Mouse (Mus musculus) brain, embryonic 14.5 days (tissue): ENCODE measurements around the gene 1110004F10Rik. TPM values are rescaled to one million over a fixed set of nuclear protein-coding genes. Genes with fewer than 3 reads are reported as not detected.
A peak's percentile ranks its signal among the peaks of the same experiment; 100 is the strongest.

ENCODE experiments used
- DNase-seq: peaks from one replicate; pipeline ENCODE4 v3.0.0-alpha.2; 2011; ENCODE audit warnings: low read depth
- CTCF ChIP-seq: fragments of 200-500 bp; IDR thresholded peaks from 2 replicates; pipeline ENCODE4 v1.5.1; 2012; ENCODE audit warnings: inconsistent platforms, mild to moderate bottlenecking, moderate library complexity, borderline replicate concordance; ENCODE audit not compliant: insufficient read depth, insufficient read length; ENCODE audit errors: extremely low read depth
- POLR2A ChIP-seq: fragments of 200-500 bp; IDR thresholded peaks from 2 replicates; pipeline ENCODE4 v1.6.1; 2012; ENCODE audit warnings: mild to moderate bottlenecking, inconsistent platforms, borderline replicate concordance; ENCODE audit not compliant: poor library complexity, insufficient read depth, insufficient read length, severe bottlenecking; ENCODE audit errors: extremely low read depth
- polyA plus RNA-seq: library from polyadenylated mRNA; depleted of rRNA; stranded (reverse); fragments of >200 nt; gene quantifications from 2 replicates; pipeline ENCODE4 v1.2.3, GENCODE M21; 2012

1110004F10Rik gene
- polyA plus RNA-seq, 1 experiment: 197 TPM

DNA sequence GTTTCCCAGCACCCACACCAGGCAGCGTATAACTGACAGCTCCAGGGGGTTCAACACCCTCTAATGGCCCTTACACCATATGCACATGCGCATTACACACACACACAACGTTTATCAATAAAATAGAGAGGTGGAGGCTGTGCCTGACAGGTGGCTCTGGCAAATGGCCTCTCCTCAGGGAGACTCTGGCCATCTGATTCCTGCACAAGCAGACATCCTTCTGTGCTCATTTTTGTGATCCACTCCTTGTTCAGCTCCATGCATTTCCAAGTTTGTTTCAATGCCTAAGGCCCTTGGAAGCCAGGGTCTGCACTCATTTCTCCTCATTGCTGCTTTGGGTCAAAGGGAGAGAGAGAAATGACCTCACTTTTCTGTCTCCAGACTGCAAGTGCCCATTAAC is 71.5 kb downstream of the 1110004F10Rik start:
- no peak for DNase-seq
- TF ChIP-seq POLR2A: no peak
- TF ChIP-seq CTCF: no peak

DNA sequence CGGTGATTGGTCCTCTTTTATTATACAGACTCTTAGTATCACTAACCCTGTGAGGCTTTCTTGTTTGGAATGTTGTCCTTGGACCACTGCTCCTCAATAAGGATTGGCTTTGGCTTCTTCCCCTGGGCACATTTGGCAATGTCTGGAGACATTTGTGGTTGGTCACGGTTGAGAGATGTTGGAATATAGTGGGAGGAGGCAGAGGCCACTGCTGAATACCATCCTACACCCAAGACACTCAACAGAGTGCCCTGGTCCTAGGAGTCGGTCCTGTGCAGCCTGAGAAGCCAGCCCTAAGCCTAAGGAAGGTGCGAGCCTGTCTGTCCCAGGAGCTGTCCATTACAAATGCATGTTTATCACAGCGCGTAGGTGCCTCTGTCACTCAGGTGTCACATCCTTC is 72.3 kb downstream of the 1110004F10Rik start:
- no peak for TF ChIP-seq POLR2A
- no peak for TF ChIP-seq CTCF
- DNase-seq: no peak

DNA sequence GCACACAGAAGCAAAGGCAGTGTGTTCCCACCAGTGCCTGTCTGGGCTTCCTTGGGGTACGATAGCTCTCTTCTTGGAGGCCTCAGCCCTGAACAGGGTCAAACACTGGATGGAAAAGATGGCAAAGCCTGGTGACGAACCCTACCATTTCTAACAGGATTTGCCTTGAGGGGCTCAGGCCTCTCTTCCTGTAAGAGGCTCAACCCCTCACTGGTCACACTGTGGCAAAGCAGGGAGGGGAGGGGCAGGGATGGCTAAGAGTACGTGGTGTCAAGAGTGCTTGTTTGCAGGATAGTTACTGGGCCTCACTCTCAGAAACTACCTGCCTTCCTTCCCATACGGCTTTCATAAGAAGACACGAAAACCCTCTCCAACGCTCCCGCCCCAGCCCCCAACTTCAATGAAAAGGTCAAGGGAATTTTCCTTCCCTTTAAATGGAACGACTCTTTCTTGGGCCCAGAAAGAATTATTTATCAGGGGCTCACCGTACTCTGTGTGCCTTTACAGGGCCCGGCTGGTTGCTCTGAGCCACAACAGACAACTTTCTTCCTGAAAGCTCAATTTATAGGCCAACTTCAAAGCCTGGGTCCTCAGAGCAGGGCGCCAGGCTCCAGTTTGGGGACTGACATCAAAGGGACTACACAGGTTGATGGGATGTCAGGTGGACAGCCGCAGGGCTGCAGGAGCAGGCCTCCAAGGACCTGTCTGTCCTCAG is 76.2 kb downstream of the 1110004F10Rik start:
- no peak for DNase-seq
- TF ChIP-seq POLR2A: no peak
- TF ChIP-seq CTCF: no peak

DNA sequence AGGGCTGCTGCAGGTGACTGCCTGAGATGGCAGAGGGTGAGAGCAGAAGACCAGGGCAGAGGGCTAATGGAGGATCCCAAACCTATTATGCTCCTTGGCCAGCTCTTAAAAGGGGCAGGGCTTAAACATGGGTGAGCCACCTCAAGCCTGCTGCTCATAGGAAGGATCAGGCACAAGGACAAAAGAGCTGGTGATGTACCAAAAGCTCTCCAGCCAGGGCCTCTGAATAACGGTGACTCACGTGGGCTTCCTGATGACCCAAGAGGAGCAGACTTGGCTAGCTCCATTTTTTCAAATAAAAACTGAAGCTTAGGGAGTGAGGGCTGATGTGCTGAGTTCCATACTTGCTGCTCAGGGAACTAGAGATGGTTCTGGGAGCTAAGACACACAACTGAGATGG is 76.8 kb downstream of the 1110004F10Rik start:
- DNase-seq: no peak

DNA sequence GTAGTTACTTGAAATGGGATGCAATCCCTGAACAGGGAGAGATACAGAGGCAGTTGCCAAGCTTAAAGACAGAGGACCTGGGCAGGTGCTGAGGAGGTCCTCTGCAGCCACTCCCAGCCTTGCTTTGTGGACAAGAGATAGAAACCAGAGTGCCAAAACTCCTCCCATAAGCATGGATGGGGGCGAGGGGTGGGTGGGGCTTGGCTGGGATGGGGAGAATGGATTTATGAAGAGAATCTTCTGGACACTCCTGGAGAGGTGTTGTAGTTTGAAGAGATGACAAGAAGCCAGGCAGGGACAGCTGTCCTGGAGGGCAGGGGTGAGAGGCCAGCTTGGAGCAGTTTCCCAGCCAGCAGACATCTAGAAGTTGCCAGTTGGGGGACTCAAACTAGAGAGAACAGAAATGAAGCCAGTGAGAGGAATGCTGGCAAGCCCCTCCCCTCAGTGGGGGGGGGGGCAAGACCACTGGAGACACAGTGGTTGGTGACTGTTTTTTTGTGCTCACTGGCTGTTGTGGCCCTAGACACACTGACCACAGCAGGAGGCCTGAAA is 80.2 kb downstream of the 1110004F10Rik start:
- no peak for DNase-seq
- no peak for TF ChIP-seq POLR2A
- no peak for TF ChIP-seq CTCF

More for the DNA sequence above, 76.8 kb downstream of the 1110004F10Rik start:
- TF ChIP-seq CTCF: no peak
- TF ChIP-seq POLR2A: no peak

DNA sequence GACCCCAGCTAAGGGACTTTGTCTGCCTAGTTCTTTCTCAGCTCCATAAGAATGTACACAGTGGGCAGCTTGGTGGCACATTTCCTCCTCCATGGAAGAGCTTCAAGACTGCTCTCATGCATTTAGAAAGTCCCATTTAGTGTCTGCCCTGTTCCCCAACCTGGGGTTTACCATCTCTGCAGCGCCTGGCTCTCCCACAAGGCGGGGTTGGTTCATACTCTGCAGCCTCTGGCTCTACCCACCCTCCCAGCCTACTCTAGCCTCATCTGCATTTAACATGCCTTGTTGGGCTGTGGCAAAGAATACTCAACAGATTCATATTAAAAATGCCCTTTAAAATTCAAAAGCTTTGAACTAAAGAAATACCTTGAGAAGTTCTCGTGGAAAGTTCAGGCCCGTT is 81.5 kb downstream of the 1110004F10Rik start:
- no peak for DNase-seq
- TF ChIP-seq CTCF: no peak
- no peak for TF ChIP-seq POLR2A

DNA sequence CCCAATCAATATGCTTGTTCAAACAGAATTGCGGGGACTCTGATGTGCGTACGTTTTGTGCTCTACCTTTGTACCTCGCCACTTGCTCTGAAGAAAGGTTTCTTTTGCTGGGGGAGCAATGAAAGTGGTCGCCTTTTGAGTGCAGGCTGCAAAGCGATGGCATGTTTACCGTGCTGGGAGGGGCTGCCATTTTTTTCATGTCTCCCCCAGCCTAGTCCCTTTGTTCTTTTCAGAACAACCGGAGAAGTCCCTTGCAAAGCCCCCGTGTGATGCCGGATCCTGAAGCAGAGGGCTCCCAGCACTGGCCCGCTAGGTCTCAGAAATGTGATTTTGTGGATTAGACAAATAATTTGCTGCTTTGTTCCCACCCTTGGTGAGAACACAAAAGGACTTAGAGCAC is 82.0 kb downstream of the 1110004F10Rik start:
- no peak for TF ChIP-seq CTCF
- DNase-seq: peak; percentile 63

DNA sequence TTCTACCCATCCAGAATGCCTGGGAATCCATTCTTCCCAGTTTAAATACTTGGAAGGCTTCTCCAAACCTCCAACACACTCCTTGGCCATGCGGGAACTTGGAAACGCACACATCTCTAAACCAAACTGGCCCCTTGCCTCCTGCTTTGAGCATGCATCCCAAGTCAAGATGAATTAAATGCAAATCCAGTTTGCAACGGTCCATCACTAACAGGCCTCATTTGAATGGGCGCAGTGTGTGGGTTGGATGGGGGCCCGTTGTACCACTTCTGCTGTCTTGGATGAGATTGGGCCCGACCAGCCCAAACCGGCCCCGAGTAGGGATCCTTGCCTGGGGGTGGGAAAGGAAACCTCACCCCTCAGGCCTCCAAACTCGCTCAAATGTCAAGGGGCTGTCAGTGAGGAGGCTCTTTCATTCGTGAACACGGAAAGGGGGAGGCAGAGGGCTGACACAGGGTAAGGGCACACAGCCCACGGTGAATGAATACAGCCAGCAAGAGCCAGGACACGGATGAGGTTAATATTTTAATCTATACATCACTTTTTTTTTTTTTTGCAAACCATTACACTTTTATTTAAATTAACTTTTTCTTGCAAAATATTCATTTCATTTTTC is 83.9 kb downstream of the 1110004F10Rik start:
- TF ChIP-seq CTCF: no peak
- TF ChIP-seq POLR2A: no peak
- peak; percentile 93 for DNase-seq

DNA sequence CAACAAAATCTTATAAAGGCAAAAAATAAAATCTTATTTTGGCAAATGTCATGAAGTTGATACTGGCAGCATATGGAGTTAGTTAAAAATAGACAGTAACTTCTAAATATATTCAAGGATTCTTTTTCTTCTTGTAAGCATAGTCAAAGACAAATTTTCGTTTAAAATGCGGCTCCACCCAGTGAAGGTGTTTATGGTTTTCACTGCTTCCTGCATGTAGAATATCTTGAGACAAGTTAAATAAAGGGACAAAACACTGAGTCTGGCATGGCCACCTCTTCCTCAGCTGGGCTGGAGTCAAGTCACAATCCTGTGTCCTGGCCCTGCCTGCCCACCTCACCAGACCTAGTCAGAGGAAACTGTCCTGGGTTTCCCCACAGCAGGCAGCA is 84.4 kb downstream of the 1110004F10Rik start:
- TF ChIP-seq CTCF (no peak), POLR2A (no peak)
- no peak for DNase-seq

DNA sequence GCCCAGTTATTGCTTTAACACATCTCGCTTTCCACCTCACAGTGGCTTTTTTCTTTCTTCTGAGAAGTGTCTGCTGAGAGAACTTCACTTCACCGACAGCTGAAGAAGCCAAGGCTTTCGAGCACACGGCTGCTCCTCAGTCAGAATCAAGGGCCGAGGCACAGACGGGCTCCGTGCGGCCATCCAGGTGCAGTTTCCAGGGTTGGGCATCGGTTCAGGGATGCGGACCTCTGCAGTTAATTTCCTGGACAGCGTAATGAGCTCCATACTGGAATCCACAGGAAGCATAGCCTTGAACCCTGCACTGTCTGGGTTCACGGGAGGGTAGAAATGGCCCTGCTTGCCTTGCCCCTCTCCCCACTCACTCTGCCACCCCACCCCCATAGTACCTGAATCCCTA is 84.9 kb downstream of the 1110004F10Rik start:
- no peak for DNase-seq
- TF ChIP-seq POLR2A: no peak
- TF ChIP-seq CTCF: no peak

DNA sequence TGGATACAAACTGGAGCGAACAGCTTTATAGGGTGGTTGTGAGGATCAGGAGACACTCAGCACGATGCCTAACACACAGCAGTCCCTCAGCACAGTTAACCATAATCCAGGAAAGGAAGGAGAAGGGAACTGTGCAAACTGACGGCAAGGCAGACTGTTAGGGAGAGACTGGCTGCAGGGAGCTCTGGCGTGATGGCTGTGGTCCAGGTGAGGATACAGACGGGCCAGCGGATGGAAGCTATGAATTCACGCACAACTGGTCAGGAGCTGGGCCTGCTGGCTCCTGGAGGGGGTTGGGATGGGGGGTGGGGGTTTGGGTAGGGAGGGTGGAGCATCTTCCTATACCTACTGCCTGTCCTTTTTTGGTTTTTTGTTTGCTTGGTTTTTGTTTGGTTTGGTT is 86.5 kb downstream of the 1110004F10Rik start:
- DNase-seq: no peak
- TF ChIP-seq CTCF (no peak), POLR2A (no peak)

DNA sequence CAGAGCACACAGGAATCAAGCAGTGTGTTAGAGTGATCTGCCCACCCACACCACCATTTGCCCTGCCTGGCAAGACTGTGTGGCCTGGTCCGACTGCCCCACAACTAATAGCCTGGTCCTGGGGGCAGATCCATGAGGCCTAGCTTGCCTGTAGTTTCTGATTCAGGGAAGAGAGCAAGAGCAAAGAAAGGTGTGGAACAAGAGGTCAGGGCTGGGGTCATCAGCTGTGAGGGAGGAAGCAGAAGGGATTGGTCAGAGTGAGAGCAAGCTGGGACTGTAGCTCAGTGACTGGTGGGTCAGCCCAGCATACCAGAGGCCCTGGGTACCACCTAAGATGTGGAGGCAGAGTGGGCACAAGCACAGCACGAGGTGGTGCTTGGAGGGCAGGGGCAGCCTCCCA is 87.9 kb downstream of the 1110004F10Rik start:
- DNase-seq: no peak
- TF ChIP-seq POLR2A (no peak), CTCF (no peak)
